Mouse (Mus musculus): Measurements from ENCODE around the gene Rpp14. TPM values are rescaled to one million over a fixed set of nuclear protein-coding genes. Genes with fewer than 3 reads are reported as not detected.

Rpp14 gene
- total and polyA plus RNA-seq, 2 experiments, result 5.4 to 18.8 TPM

- TF ChIP-seq POLR2A (IDR thresholded peaks at IDR 0.05; ENCODE audit: extremely low read depth, insufficient read depth, low read length) (no peak), CTCF (IDR thresholded peaks at IDR 0.05; ENCODE audit: low read depth, low read length) (no peak)
- peaks cover 8% of the 10 kb centered on the region for H3K36me3 ChIP-seq (ENCODE audit: control insufficient read depth, insufficient read depth, low read length)
- H3K79me2 ChIP-seq (ENCODE audit: control insufficient read depth, insufficient read depth, low read length), result peaks cover 57% of the 10 kb centered on the region; the same call in 1 of the 2 replicates
- no peaks in the 10 kb centered on the region for H3K27me3 ChIP-seq (ENCODE audit: control insufficient read depth, insufficient read depth, low read length)
- H3K27ac ChIP-seq (replicated peaks; ENCODE audit: insufficient read depth, low read depth, low read length), result no peak overlapping the region
- 74% methylated on average over 6 of the region's 6 CpGs for WGBS
- H3K9ac ChIP-seq (ENCODE audit: low read depth, low read length), result no peak overlapping the region
- DNase-seq (ENCODE audit: extremely low read depth, low read depth, low spot score), result no peak
- no peak overlapping the region for H3K4me3 ChIP-seq (ENCODE audit: insufficient read depth, low read depth, low read length)
- H3K4me1 ChIP-seq (ENCODE audit: control insufficient read depth, insufficient read depth, low read length), result no peaks in the 10 kb centered on the region; the same call in 1 of the 2 replicates
Measured at GRCm38 (mm10) chr14:8111545-8111944, 31.4 kb downstream of the Rpp14 start.

- peaks cover 56% of the 10 kb centered on the region; the same call in 1 of the 2 replicates for H3K79me2 ChIP-seq (ENCODE audit: control insufficient read depth, insufficient read depth, low read length)
- WGBS, result 68% methylated on average over 8 of the region's 8 CpGs
- DNase-seq (ENCODE audit: extremely low read depth, low read depth, low spot score), result no peak
- H3K27me3 ChIP-seq (ENCODE audit: control insufficient read depth, insufficient read depth, low read length), result no peaks in the 10 kb centered on the region
- TF ChIP-seq POLR2A (IDR thresholded peaks at IDR 0.05; ENCODE audit: extremely low read depth, insufficient read depth, low read length) (no peak), CTCF (IDR thresholded peaks at IDR 0.05; ENCODE audit: low read depth, low read length) (no peak)
- no peak overlapping the region for H3K9ac ChIP-seq (ENCODE audit: low read depth, low read length)
- H3K4me3 ChIP-seq (ENCODE audit: insufficient read depth, low read depth, low read length), result no peak overlapping the region
- H3K27ac ChIP-seq (replicated peaks; ENCODE audit: insufficient read depth, low read depth, low read length), result no peak overlapping the region
- no peaks in the 10 kb centered on the region; the same call in 1 of the 2 replicates for H3K4me1 ChIP-seq (ENCODE audit: control insufficient read depth, insufficient read depth, low read length)
- H3K36me3 ChIP-seq (ENCODE audit: control insufficient read depth, insufficient read depth, low read length), result peaks cover 8% of the 10 kb centered on the region
Measured at GRCm38 (mm10) chr14:8112036-8112435, 31.9 kb downstream of the Rpp14 start.

DNA sequence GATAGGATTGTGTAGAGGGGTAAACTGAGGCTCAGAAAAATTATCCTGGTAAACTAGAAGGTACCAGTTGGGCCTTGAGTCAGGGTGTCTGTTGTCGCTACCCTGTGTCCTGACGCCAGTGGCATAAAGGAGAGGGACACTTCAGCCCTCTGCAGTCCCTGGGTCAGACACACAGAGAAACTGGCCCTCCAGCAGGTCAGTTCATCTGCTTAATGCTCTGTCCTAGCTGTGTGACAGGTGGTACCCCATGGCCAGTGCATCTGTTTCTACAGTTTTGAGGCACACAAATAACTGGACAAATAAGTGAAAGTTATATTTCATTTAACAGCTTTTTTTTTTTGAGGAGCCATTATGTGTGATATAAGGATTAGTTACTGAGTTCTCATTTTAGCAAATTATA lies 33.4 kb downstream of the Rpp14 start:
- Histone ChIP-seq H3K79me2 (ENCODE audit: control insufficient read depth, insufficient read depth, low read length) (peaks cover 47% of the 10 kb centered on the region; the same call in 1 of the 2 replicates), H3K36me3 (ENCODE audit: control insufficient read depth, insufficient read depth, low read length) (peaks cover 8% of the 10 kb centered on the region), H3K27ac (replicated peaks; ENCODE audit: insufficient read depth, low read depth, low read length) (no peak overlapping the region), H3K9ac (ENCODE audit: low read depth, low read length) (no peak overlapping the region), H3K4me1 (ENCODE audit: control insufficient read depth, insufficient read depth, low read length) (no peaks in the 10 kb centered on the region; the same call in 1 of the 2 replicates), H3K27me3 (ENCODE audit: control insufficient read depth, insufficient read depth, low read length) (no peaks in the 10 kb centered on the region), H3K4me3 (ENCODE audit: insufficient read depth, low read depth, low read length) (no peak overlapping the region)
- TF ChIP-seq CTCF (IDR thresholded peaks at IDR 0.05; ENCODE audit: low read depth, low read length), result no peak
- no peak for TF ChIP-seq POLR2A (IDR thresholded peaks at IDR 0.05; ENCODE audit: extremely low read depth, insufficient read depth, low read length)
- WGBS, result 94% methylated on average over 2 of the region's 2 CpGs
- DNase-seq (ENCODE audit: extremely low read depth, low read depth, low spot score), result no peak

DNA sequence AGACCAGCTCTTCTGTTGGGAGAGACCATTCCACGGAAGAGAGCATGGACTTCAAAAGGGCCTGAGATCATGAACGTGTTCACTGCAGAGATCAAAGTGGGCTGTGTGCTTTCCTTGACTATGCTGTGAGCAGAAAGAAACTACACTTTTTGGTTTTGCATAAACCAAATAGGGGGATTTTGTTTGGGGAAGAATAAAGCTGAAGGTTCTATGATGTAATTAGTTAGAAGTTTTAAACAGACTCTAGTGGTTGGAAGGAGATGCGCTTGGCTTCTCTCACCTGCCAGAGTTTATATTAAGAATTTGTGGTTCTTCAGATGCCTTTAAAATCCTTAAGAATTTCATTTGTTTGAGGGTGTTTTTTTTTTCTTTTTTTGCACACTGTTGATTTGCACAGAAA lies 34.1 kb downstream of the Rpp14 start:
- Histone ChIP-seq H3K4me1 (ENCODE audit: control insufficient read depth, insufficient read depth, low read length) (no peaks in the 10 kb centered on the region; the same call in 1 of the 2 replicates), H3K9ac (ENCODE audit: low read depth, low read length) (no peak overlapping the region), H3K27ac (replicated peaks; ENCODE audit: insufficient read depth, low read depth, low read length) (no peak overlapping the region), H3K36me3 (ENCODE audit: control insufficient read depth, insufficient read depth, low read length) (peaks cover 8% of the 10 kb centered on the region), H3K4me3 (ENCODE audit: insufficient read depth, low read depth, low read length) (no peak overlapping the region), H3K79me2 (ENCODE audit: control insufficient read depth, insufficient read depth, low read length) (peaks cover 41% of the 10 kb centered on the region; the same call in 1 of the 2 replicates), H3K27me3 (ENCODE audit: control insufficient read depth, insufficient read depth, low read length) (no peaks in the 10 kb centered on the region)
- TF ChIP-seq POLR2A (IDR thresholded peaks at IDR 0.05; ENCODE audit: extremely low read depth, insufficient read depth, low read length), result no peak
- TF ChIP-seq CTCF (IDR thresholded peaks at IDR 0.05; ENCODE audit: low read depth, low read length), result no peak
- WGBS, result 59% methylated on average over 3 of the region's 3 CpGs
- no peak for DNase-seq (ENCODE audit: extremely low read depth, low read depth, low spot score)

GRCm38 (mm10) chr14:8114756-8115155 lies 34.6 kb downstream of the Rpp14 start:
- peaks cover 10% of the 10 kb centered on the region for H3K36me3 ChIP-seq (ENCODE audit: control insufficient read depth, insufficient read depth, low read length)
- H3K27me3 ChIP-seq (ENCODE audit: control insufficient read depth, insufficient read depth, low read length), result no peaks in the 10 kb centered on the region
- no peak overlapping the region for H3K9ac ChIP-seq (ENCODE audit: low read depth, low read length)
- DNase-seq (ENCODE audit: extremely low read depth, low read depth, low spot score), result no peak
- no peak overlapping the region for H3K4me3 ChIP-seq (ENCODE audit: insufficient read depth, low read depth, low read length)
- no peak for TF ChIP-seq CTCF (IDR thresholded peaks at IDR 0.05; ENCODE audit: low read depth, low read length)
- TF ChIP-seq POLR2A (IDR thresholded peaks at IDR 0.05; ENCODE audit: extremely low read depth, insufficient read depth, low read length), result no peak
- no peaks in the 10 kb centered on the region; the same call in 1 of the 2 replicates for H3K4me1 ChIP-seq (ENCODE audit: control insufficient read depth, insufficient read depth, low read length)
- 68% methylated on average over 1 of the region's 1 CpGs for WGBS
- no peak overlapping the region for H3K27ac ChIP-seq (replicated peaks; ENCODE audit: insufficient read depth, low read depth, low read length)
- peaks cover 37% of the 10 kb centered on the region; the same call in 1 of the 2 replicates for H3K79me2 ChIP-seq (ENCODE audit: control insufficient read depth, insufficient read depth, low read length)

GRCm38 (mm10) chr14:8115772-8116171 lies 35.6 kb downstream of the Rpp14 start:
- no peak for DNase-seq (ENCODE audit: extremely low read depth, low read depth, low spot score)
- 82% methylated on average over 4 of the region's 4 CpGs for WGBS
- H3K79me2 ChIP-seq (ENCODE audit: control insufficient read depth, insufficient read depth, low read length), result peaks cover 30% of the 10 kb centered on the region; the same call in 1 of the 2 replicates

More at GRCm38 (mm10) chr14:8115772-8116171, 35.6 kb downstream of the Rpp14 start:
- Histone ChIP-seq H3K4me3 (ENCODE audit: insufficient read depth, low read depth, low read length) (no peak overlapping the region), H3K27ac (replicated peaks; ENCODE audit: insufficient read depth, low read depth, low read length) (no peak overlapping the region), H3K36me3 (ENCODE audit: control insufficient read depth, insufficient read depth, low read length) (peaks cover 13% of the 10 kb centered on the region), H3K9ac (ENCODE audit: low read depth, low read length) (no peak overlapping the region), H3K27me3 (ENCODE audit: control insufficient read depth, insufficient read depth, low read length) (no peaks in the 10 kb centered on the region), H3K4me1 (ENCODE audit: control insufficient read depth, insufficient read depth, low read length) (no peaks in the 10 kb centered on the region; the same call in 1 of the 2 replicates)
- TF ChIP-seq POLR2A (IDR thresholded peaks at IDR 0.05; ENCODE audit: extremely low read depth, insufficient read depth, low read length), result no peak
- TF ChIP-seq CTCF (IDR thresholded peaks at IDR 0.05; ENCODE audit: low read depth, low read length), result no peak

All from liver, adult 2 months (tissue).